Mouse (Mus musculus) embryonic facial prominence, embryonic 13.5 days (tissue): ENCODE data around the gene Pigz. TPM values are rescaled to one million over a fixed set of nuclear protein-coding genes. Genes with fewer than 3 reads are reported as not detected.

Experiments used
- ATAC-seq: fragments of 200-750 bp; cut with Nextera tagmentation; 2 replicates; pipeline ENCODE4 v1.8.0; 2017; ENCODE audit warnings: low read depth; ENCODE audit not compliant: insufficient number of reproducible peaks, insufficient read depth, low FRiP score, low TSS enrichment
- H3K27ac ChIP-seq: fragments of 300-500 bp; sonication (generic); 2 replicates; pipeline ENCODE4 v1.5.1; 2015; ENCODE audit warnings: moderate library complexity, mild to moderate bottlenecking, inconsistent platforms
- H3K27me3 ChIP-seq: fragments of 300-500 bp; sonication (generic); 2 replicates; pipeline ENCODE4 v1.6.1; 2015; ENCODE audit warnings: mild to moderate bottlenecking, inconsistent platforms
- H3K36me3 ChIP-seq: fragments of 300-500 bp; sonication (generic); 2 replicates; pipeline ENCODE4 v1.6.1; 2015; ENCODE audit warnings: mild to moderate bottlenecking, inconsistent platforms
- H3K4me1 ChIP-seq: fragments of 300-500 bp; sonication (generic); 2 replicates; pipeline ENCODE4 v1.6.1; 2015; ENCODE audit warnings: inconsistent platforms
- H3K4me2 ChIP-seq: fragments of 300-500 bp; sonication (generic); 2 replicates; pipeline ENCODE4 v1.6.1; 2015; ENCODE audit warnings: moderate library complexity, mild to moderate bottlenecking, inconsistent platforms
- H3K4me3 ChIP-seq: fragments of 300-500 bp; sonication (generic); 2 replicates; pipeline ENCODE4 v1.5.1; 2015; ENCODE audit warnings: mild to moderate bottlenecking, inconsistent platforms
- H3K9ac ChIP-seq: fragments of 300-500 bp; sonication (generic); 2 replicates; pipeline ENCODE4 v1.6.1; 2015; ENCODE audit warnings: mild to moderate bottlenecking, inconsistent platforms
- H3K9me3 ChIP-seq: fragments of 300-500 bp; sonication (generic); 2 replicates; pipeline ENCODE4 v1.6.1; 2016; ENCODE audit warnings: inconsistent platforms
- WGBS: fragments of 180-500 bp; shearing (Covaris S2); methylation state at CpG from one replicate; pipeline ENCODE4 v1.1.7; 2015; ENCODE audit warnings: mixed read lengths; 5-methylcytosine and 5-hydroxymethylcytosine counted together
- polyA plus RNA-seq: library from polyadenylated mRNA; unstranded; fragments of >200 nt; fragmentation: Nextera tagmentation; extraction: Ambion mirVana; gene quantifications from 2 replicates; pipeline ENCODE4 v1.2.1, GENCODE M21; 2015

Gene Pigz
- polyA plus RNA-seq, 1 experiment from 2014 or later = 0.96 TPM

DNA sequence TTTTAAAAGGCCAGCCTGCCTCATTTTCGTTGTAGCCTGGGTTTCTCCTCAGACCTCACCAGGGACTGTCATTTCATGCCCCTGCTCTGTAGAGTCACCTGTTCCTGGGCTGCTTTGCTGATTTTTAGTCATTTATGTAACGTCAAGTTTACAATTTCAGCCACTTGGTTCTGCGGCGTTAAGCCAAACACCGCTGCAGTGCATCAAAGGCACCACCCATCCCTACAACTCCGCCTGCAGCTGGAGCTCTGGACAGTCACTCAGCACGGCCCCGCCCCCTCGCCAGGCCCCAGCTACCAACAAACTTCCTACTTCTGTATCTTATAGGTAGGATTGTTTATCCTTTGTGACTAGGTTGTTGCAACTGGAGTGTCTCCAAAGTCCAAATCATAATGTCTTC lies 26.8 kb upstream of the Pigz start:
- H3K27ac ChIP-seq = peak overlapping the region; percentile 4; the same call in 1 of the 2 replicates
- peaks cover 20% of the 10 kb centered on the region for H3K4me1 ChIP-seq
- peak overlapping the region; percentile 56 for H3K4me2 ChIP-seq
- H3K9ac ChIP-seq = no peak overlapping the region
- H3K9me3 ChIP-seq = no peaks in the 10 kb centered on the region
- peak overlapping the region; percentile 22 for H3K4me3 ChIP-seq
- 7% methylated on average over 9 of the region's 9 CpGs for WGBS
- no peaks in the 10 kb centered on the region for H3K36me3 ChIP-seq
- ATAC-seq = no peak
- no peaks in the 10 kb centered on the region for H3K27me3 ChIP-seq

GRCm38 (mm10) chr16:31908959-31909358 lies 24.7 kb upstream of the Pigz start:
- no peak overlapping the region for H3K4me3 ChIP-seq
- peak overlapping the region; percentile 3; the same call in 1 of the 2 replicates for H3K9ac ChIP-seq
- H3K4me2 ChIP-seq = peak overlapping the region; percentile 24; the same call in 1 of the 2 replicates
- H3K36me3 ChIP-seq = no peaks in the 10 kb centered on the region
- no peak overlapping the region for H3K27ac ChIP-seq
- ATAC-seq = no peak
- H3K9me3 ChIP-seq = no peaks in the 10 kb centered on the region
- H3K27me3 ChIP-seq = no peaks in the 10 kb centered on the region
- peaks cover 20% of the 10 kb centered on the region for H3K4me1 ChIP-seq
- WGBS = 62% methylated on average over 11 of the region's 11 CpGs

- Histone ChIP-seq H3K36me3 (no peaks in the 10 kb centered on the region), H3K4me1 (peaks cover 20% of the 10 kb centered on the region), H3K4me2 (no peak overlapping the region), H3K4me3 (no peak overlapping the region), H3K9ac (no peak overlapping the region), H3K9me3 (no peaks in the 10 kb centered on the region), H3K27ac (no peak overlapping the region), H3K27me3 (no peaks in the 10 kb centered on the region)
- no peak for ATAC-seq
- 72% methylated on average over 10 of the region's 10 CpGs for WGBS
Measured at GRCm38 (mm10) chr16:31910281-31910847, 23.3 kb upstream of the Pigz start.

GRCm38 (mm10) chr16:31917776-31918175 lies 15.9 kb upstream of the Pigz start:
- 76% methylated on average over 11 of the region's 11 CpGs for WGBS
- no peak overlapping the region for H3K9ac ChIP-seq

GRCm38 (mm10) chr16:31918248-31918724 lies 15.4 kb upstream of the Pigz start:
- ATAC-seq = 0 out of 2 replicates have a peak, but pooled peaks have one; percentile 15
- 2% methylated on average over 14 of the region's 14 CpGs for WGBS

More at GRCm38 (mm10) chr16:31917776-31918175, 15.9 kb upstream of the Pigz start:
- Histone ChIP-seq H3K9me3 (no peaks in the 10 kb centered on the region), H3K36me3 (no peaks in the 10 kb centered on the region), H3K27me3 (no peaks in the 10 kb centered on the region), H3K4me1 (peaks cover 3% of the 10 kb centered on the region; the same call in 1 of the 2 replicates), H3K27ac (no peak overlapping the region), H3K4me2 (no peak overlapping the region), H3K4me3 (no peak overlapping the region)
- no peak for ATAC-seq

GRCm38 (mm10) chr16:31924368-31924767 lies 9.3 kb upstream of the Pigz start:
- no peaks in the 10 kb centered on the region for H3K4me1 ChIP-seq
- no peaks in the 10 kb centered on the region for H3K9me3 ChIP-seq
- no peaks in the 10 kb centered on the region for H3K27me3 ChIP-seq
- no peak overlapping the region for H3K4me2 ChIP-seq
- 79% methylated on average over 6 of the region's 6 CpGs for WGBS
- no peak overlapping the region for H3K4me3 ChIP-seq
- H3K27ac ChIP-seq = no peak overlapping the region
- no peak overlapping the region for H3K9ac ChIP-seq
- no peak for ATAC-seq
- H3K36me3 ChIP-seq = no peaks in the 10 kb centered on the region

More at GRCm38 (mm10) chr16:31918248-31918724, 15.4 kb upstream of the Pigz start:
- H3K9me3 ChIP-seq = no peaks in the 10 kb centered on the region
- H3K36me3 ChIP-seq = no peaks in the 10 kb centered on the region
- H3K27me3 ChIP-seq = no peaks in the 10 kb centered on the region
- no peak overlapping the region for H3K27ac ChIP-seq
- H3K4me2 ChIP-seq = peak overlapping the region; percentile 29
- H3K9ac ChIP-seq = 0 out of 2 replicates have a peak overlapping the region, but pooled peaks have one; percentile 32
- H3K4me1 ChIP-seq = peaks cover 3% of the 10 kb centered on the region; the same call in 1 of the 2 replicates
- H3K4me3 ChIP-seq = no peak overlapping the region

- Histone ChIP-seq H3K4me3 (no peak overlapping the region), H3K9me3 (no peaks in the 10 kb centered on the region), H3K27me3 (no peaks in the 10 kb centered on the region), H3K36me3 (no peaks in the 10 kb centered on the region), H3K4me1 (no peaks in the 10 kb centered on the region), H3K9ac (no peak overlapping the region), H3K4me2 (no peak overlapping the region), H3K27ac (no peak overlapping the region)
- no peak for ATAC-seq
- WGBS = 77% methylated on average over 6 of the region's 6 CpGs
Measured at GRCm38 (mm10) chr16:31926091-31926490, 7.6 kb upstream of the Pigz start.

GRCm38 (mm10) chr16:31926547-31927182 lies 7.0 kb upstream of the Pigz start:
- Histone ChIP-seq H3K27ac (no peak overlapping the region), H3K4me2 (no peak overlapping the region), H3K27me3 (no peaks in the 10 kb centered on the region; the same call in 1 of the 2 replicates), H3K9me3 (no peaks in the 10 kb centered on the region), H3K36me3 (no peaks in the 10 kb centered on the region), H3K4me1 (no peaks in the 10 kb centered on the region), H3K4me3 (no peak overlapping the region), H3K9ac (no peak overlapping the region)
- no peak for ATAC-seq
- WGBS = 72% methylated on average over 13 of the region's 13 CpGs

GRCm38 (mm10) chr16:31927412-31927811 lies 6.2 kb upstream of the Pigz start:
- ATAC-seq = no peak
- 75% methylated on average over 5 of the region's 5 CpGs for WGBS

DNA sequence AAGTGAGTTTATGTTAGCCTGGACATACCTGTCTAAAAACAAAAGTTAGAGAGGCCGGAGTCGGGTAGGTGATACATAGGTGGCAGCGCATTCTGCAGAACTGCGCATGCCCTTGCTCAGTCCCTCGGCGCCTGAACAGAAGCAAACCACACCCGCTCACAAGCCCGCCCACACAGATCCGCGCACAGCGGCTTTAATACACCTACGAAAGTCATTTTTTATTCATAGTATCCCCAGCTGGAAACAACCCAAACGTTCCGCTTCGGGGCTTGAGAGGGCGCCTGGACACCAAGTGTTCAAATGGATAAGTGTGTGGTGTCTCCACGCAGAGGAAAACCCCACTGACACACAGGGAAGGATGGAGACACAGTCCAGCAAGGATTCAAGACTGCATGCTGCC lies 2.3 kb upstream of the Pigz start:
- H3K27ac ChIP-seq = no peak overlapping the region
- H3K9ac ChIP-seq = no peak overlapping the region
- no peaks in the 10 kb centered on the region for H3K36me3 ChIP-seq
- WGBS = 55% methylated on average over 17 of the region's 17 CpGs
- H3K4me3 ChIP-seq = no peak overlapping the region
- H3K27me3 ChIP-seq = peaks cover 36% of the 10 kb centered on the region
- peaks cover 28% of the 10 kb centered on the region for H3K4me1 ChIP-seq
- H3K9me3 ChIP-seq = no peaks in the 10 kb centered on the region
- peak overlapping the region; percentile 20; the same call in 1 of the 2 replicates for H3K4me2 ChIP-seq
- no peak for ATAC-seq

More at GRCm38 (mm10) chr16:31927412-31927811, 6.2 kb upstream of the Pigz start:
- Histone ChIP-seq H3K4me1 (no peaks in the 10 kb centered on the region), H3K27me3 (no peaks in the 10 kb centered on the region; the same call in 1 of the 2 replicates), H3K27ac (no peak overlapping the region), H3K9me3 (no peaks in the 10 kb centered on the region), H3K9ac (no peak overlapping the region), H3K4me2 (no peak overlapping the region), H3K4me3 (no peak overlapping the region), H3K36me3 (no peaks in the 10 kb centered on the region)

DNA sequence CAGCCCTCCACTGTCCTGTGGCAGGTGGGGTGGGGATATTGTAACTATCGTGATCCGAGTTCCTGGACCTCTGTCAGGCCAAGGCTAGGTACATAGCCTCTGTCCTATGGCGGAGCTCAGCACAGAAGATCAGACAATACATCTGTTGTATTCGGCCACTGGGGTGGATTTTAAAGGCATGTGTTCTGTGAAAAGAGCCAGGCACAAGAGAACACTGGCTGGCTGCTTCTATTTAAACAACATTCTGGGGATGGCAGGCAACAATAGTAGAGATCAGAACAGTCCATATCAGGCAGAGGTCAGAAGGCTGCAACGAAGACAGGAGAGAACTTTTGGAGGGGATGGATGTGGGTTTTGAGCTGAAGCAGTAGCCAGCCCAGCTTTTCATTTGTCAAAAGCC lies 1.4 kb upstream of the Pigz start:
- Histone ChIP-seq H3K9me3 (no peaks in the 10 kb centered on the region), H3K27me3 (peaks cover 45% of the 10 kb centered on the region), H3K36me3 (no peaks in the 10 kb centered on the region), H3K9ac (no peak overlapping the region), H3K4me2 (peak overlapping the region; percentile 94; the same call in 1 of the 2 replicates), H3K27ac (no peak overlapping the region), H3K4me1 (peaks cover 28% of the 10 kb centered on the region), H3K4me3 (no peak overlapping the region)
- 55% methylated on average over 5 of the region's 5 CpGs for WGBS
- no peak for ATAC-seq
